Mouse (Mus musculus) intestine, embryonic 16.5 days (tissue): ENCODE data around the gene Scand1. TPM values are rescaled to one million over a fixed set of nuclear protein-coding genes. Genes with fewer than 3 reads are reported as not detected.

ENCODE experiments used
- ATAC-seq: fragments of 200-750 bp; cut with Nextera tagmentation; 2 replicates; pipeline ENCODE4 v1.8.0; 2017; ENCODE audit warnings: moderate TSS enrichment, moderate library complexity
- H3K27ac ChIP-seq: fragments of 300-500 bp; sonication (generic); 2 replicates; pipeline ENCODE4 v1.5.1; 2014; ENCODE audit warnings: mild to moderate bottlenecking, low read length
- H3K27me3 ChIP-seq: fragments of 300-500 bp; sonication (generic); replicated peaks from 2 replicates; pipeline ENCODE4 v1.6.1; 2014; ENCODE audit warnings: low read length, control low read depth, mixed read lengths; ENCODE audit not compliant: control insufficient read depth, insufficient read depth
- H3K36me3 ChIP-seq: fragments of 300-500 bp; sonication (generic); 2 replicates; pipeline ENCODE4 v1.6.1; 2014; ENCODE audit warnings: low read length, control low read depth; ENCODE audit not compliant: control insufficient read depth, insufficient read depth
- H3K4me1 ChIP-seq: fragments of 300-500 bp; sonication (generic); 2 replicates; pipeline ENCODE4 v1.6.1; 2014; ENCODE audit warnings: low read length, control low read depth, mixed read lengths; ENCODE audit not compliant: control insufficient read depth, insufficient read depth
- H3K4me2 ChIP-seq: fragments of 300-500 bp; sonication (generic); 2 replicates; pipeline ENCODE4 v1.6.1; 2014; ENCODE audit warnings: low read depth, low read length, control low read depth
- H3K4me3 ChIP-seq: fragments of 300-500 bp; sonication (generic); 2 replicates; pipeline ENCODE4 v1.5.1; 2014; ENCODE audit warnings: mild to moderate bottlenecking, low read length
- H3K9ac ChIP-seq: fragments of 300-500 bp; sonication (generic); 2 replicates; pipeline ENCODE4 v1.6.1; 2014; ENCODE audit warnings: low read depth, low read length
- H3K9me3 ChIP-seq: fragments of 300-500 bp; sonication (generic); 2 replicates; pipeline ENCODE4 v1.6.1; 2016; ENCODE audit warnings: low read length, control low read depth; ENCODE audit not compliant: control insufficient read depth
- WGBS: fragments of 180-500 bp; shearing (Covaris S2); extraction: QIAGEN DNeasy Blood & Tissue Kit; methylation state at CpG from one replicate; pipeline ENCODE4 v1.1.7; 2014; 5-methylcytosine and 5-hydroxymethylcytosine counted together
- polyA plus RNA-seq: library from polyadenylated mRNA; unstranded; fragments of >200 nt; fragmentation: Nextera tagmentation; extraction: Ambion mirVana; gene quantifications from 2 replicates; pipeline ENCODE4 v1.2.1, GENCODE M21; 2015

Scand1 gene
- polyA plus RNA-seq, 1 experiment from 2014 or later, result 48.9 TPM

GRCm38 (mm10) chr2:156331446-156331965 is 19.0 kb upstream of the Scand1 start:
- Histone ChIP-seq H3K4me3 (no peak overlapping the region), H3K9ac (no peak overlapping the region), H3K4me1 (no peaks in the 10 kb centered on the region), H3K9me3 (no peaks in the 10 kb centered on the region), H3K27me3 (no peaks in the 10 kb centered on the region), H3K36me3 (no peaks in the 10 kb centered on the region), H3K4me2 (no peak overlapping the region), H3K27ac (no peak overlapping the region)
- no peak for ATAC-seq
- 69% methylated on average over 7 of the region's 7 CpGs for WGBS

GRCm38 (mm10) chr2:156330681-156331080 is 18.2 kb upstream of the Scand1 start:
- Histone ChIP-seq H3K36me3 (no peaks in the 10 kb centered on the region), H3K27me3 (no peaks in the 10 kb centered on the region), H3K4me2 (no peak overlapping the region), H3K4me1 (no peaks in the 10 kb centered on the region), H3K9ac (no peak overlapping the region), H3K27ac (no peak overlapping the region), H3K9me3 (no peaks in the 10 kb centered on the region), H3K4me3 (no peak overlapping the region)
- no peak for ATAC-seq
- WGBS, result 83% methylated on average over 1 of the region's 1 CpGs

- H3K36me3 ChIP-seq, result no peaks in the 10 kb centered on the region
- peaks cover 6% of the 10 kb centered on the region for H3K4me1 ChIP-seq
- peak; percentile 71 for ATAC-seq
- H3K4me3 ChIP-seq, result no peak overlapping the region
- 0 out of 2 replicates have a peak, but pooled peaks cover 2% of the 10 kb centered on the region for H3K9me3 ChIP-seq
- no peaks in the 10 kb centered on the region for H3K27me3 ChIP-seq
- WGBS, result 19% methylated on average over 5 of the region's 5 CpGs
- no peak overlapping the region for H3K9ac ChIP-seq
- peak overlapping the region; percentile 26; the same call in 1 of the 2 replicates for H3K4me2 ChIP-seq
- H3K27ac ChIP-seq, result 0 out of 2 replicates have a peak overlapping the region, but pooled peaks have one; percentile 55
Measured at GRCm38 (mm10) chr2:156324681-156325080, 12.2 kb upstream of the Scand1 start.

- Histone ChIP-seq H3K9ac (no peak overlapping the region), H3K4me1 (peaks cover 6% of the 10 kb centered on the region), H3K36me3 (no peaks in the 10 kb centered on the region), H3K4me3 (no peak overlapping the region), H3K27ac (0 out of 2 replicates have a peak overlapping the region, but pooled peaks have one; percentile 55), H3K9me3 (0 out of 2 replicates have a peak, but pooled peaks cover 2% of the 10 kb centered on the region), H3K4me2 (peak overlapping the region; percentile 26; the same call in 1 of the 2 replicates), H3K27me3 (no peaks in the 10 kb centered on the region)
- ATAC-seq, result no peak
- 38% methylated on average over 6 of the region's 6 CpGs for WGBS
Measured at GRCm38 (mm10) chr2:156324116-156324588, 11.6 kb upstream of the Scand1 start.

GRCm38 (mm10) chr2:156321538-156321937 is 9.0 kb upstream of the Scand1 start:
- Histone ChIP-seq H3K36me3 (no peaks in the 10 kb centered on the region), H3K27ac (no peak overlapping the region), H3K4me2 (no peak overlapping the region), H3K27me3 (no peaks in the 10 kb centered on the region), H3K4me1 (peaks cover 6% of the 10 kb centered on the region), H3K9ac (no peak overlapping the region), H3K9me3 (0 out of 2 replicates have a peak, but pooled peaks cover 2% of the 10 kb centered on the region), H3K4me3 (no peak overlapping the region)
- WGBS, result 90% methylated on average over 6 of the region's 6 CpGs
- ATAC-seq, result no peak

GRCm38 (mm10) chr2:156318491-156318890 is 6.0 kb upstream of the Scand1 start:
- H3K27me3 ChIP-seq, result no peaks in the 10 kb centered on the region
- peaks cover 3% of the 10 kb centered on the region; the same call in 1 of the 2 replicates for H3K36me3 ChIP-seq
- H3K4me1 ChIP-seq, result no peaks in the 10 kb centered on the region
- no peak for ATAC-seq
- H3K4me2 ChIP-seq, result no peak overlapping the region
- H3K9me3 ChIP-seq, result 0 out of 2 replicates have a peak, but pooled peaks cover 2% of the 10 kb centered on the region
- no peak overlapping the region for H3K4me3 ChIP-seq
- H3K27ac ChIP-seq, result no peak overlapping the region
- H3K9ac ChIP-seq, result no peak overlapping the region

- H3K9ac ChIP-seq, result no peak overlapping the region
- no peak overlapping the region for H3K27ac ChIP-seq
- H3K9me3 ChIP-seq, result no peaks in the 10 kb centered on the region
- no peak for ATAC-seq
- no peak overlapping the region for H3K4me3 ChIP-seq
- WGBS, result 96% methylated on average over 6 of the region's 6 CpGs
- peaks cover 3% of the 10 kb centered on the region; the same call in 1 of the 2 replicates for H3K36me3 ChIP-seq
- no peak overlapping the region for H3K4me2 ChIP-seq
- H3K27me3 ChIP-seq, result no peaks in the 10 kb centered on the region
- H3K4me1 ChIP-seq, result 0 out of 2 replicates have a peak, but pooled peaks cover 5% of the 10 kb centered on the region
Measured at GRCm38 (mm10) chr2:156314811-156315210, 2.3 kb upstream of the Scand1 start.

GRCm38 (mm10) chr2:156313153-156313552 is 649 bp upstream of the Scand1 start:
- Histone ChIP-seq H3K27ac (peak overlapping the region; percentile 99), H3K4me3 (peak overlapping the region; percentile 95), H3K27me3 (no peaks in the 10 kb centered on the region), H3K9me3 (no peaks in the 10 kb centered on the region), H3K36me3 (peaks cover 3% of the 10 kb centered on the region; the same call in 1 of the 2 replicates), H3K9ac (peak overlapping the region; percentile 90), H3K4me1 (0 out of 2 replicates have a peak, but pooled peaks cover 5% of the 10 kb centered on the region), H3K4me2 (peak overlapping the region; percentile 76)
- 51% methylated on average over 3 of the region's 3 CpGs for WGBS
- no peak for ATAC-seq

- H3K27ac ChIP-seq, result peak overlapping the region; percentile 99
- H3K4me2 ChIP-seq, result peak overlapping the region; percentile 76
- under 1% methylated on average over 53 of the region's 53 CpGs for WGBS
- H3K9me3 ChIP-seq, result no peaks in the 10 kb centered on the region
- no peaks in the 10 kb centered on the region for H3K27me3 ChIP-seq
- peak; percentile 84 for ATAC-seq
- H3K4me3 ChIP-seq, result peak overlapping the region; percentile 95
- 0 out of 2 replicates have a peak, but pooled peaks cover 5% of the 10 kb centered on the region for H3K4me1 ChIP-seq
- peaks cover 3% of the 10 kb centered on the region; the same call in 1 of the 2 replicates for H3K36me3 ChIP-seq
- H3K9ac ChIP-seq, result peak overlapping the region; percentile 90
Measured at GRCm38 (mm10) chr2:156311841-156312291, 638 bp downstream of the Scand1 start.
